ENCODE assay signal across 9 mouse cellular contexts in the genomic region with DNA sequence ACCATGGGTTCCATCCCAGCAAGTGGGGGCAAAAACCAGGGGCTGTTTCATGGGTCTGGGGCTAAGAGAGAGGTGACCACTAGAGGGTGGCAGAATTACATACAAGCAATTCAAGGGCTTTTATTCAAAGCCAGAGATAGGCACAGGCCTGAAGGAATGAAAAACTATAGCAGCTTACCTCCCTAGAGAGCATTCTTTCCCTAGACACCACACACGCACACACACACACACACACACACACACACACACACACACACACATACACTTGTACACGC. TPM values are rescaled to one million over a fixed set of nuclear protein-coding genes. Genes with fewer than 3 reads are reported as not detected.
A peak's percentile ranks its signal among the peaks of the same experiment; 100 is the strongest.
DNase-seq lines count a peak whose midpoint lies in the region; ATAC-seq lines count a peak whose summit lies in the region.
"Had no signal": no experiment of that assay in that cellular context is flagged by ENCODE, and none has a peak within 500 bp of the region (broad histone marks: within the 10 kb centered on the region; RNA-seq: fewer than 3 reads in every experiment).

No protein-coding gene starts in this region.

- peak overlapping the region; percentile 83 for H3K27ac ChIP-seq in heart, embryonic 16.5 days (ENCODE audit: low read length)
- no peak overlapping the region for H3K27ac ChIP-seq in neural tube, embryonic 14.5 days (ENCODE audit: low read depth, low read length)
- no peak overlapping the region for H3K27ac ChIP-seq in neural tube, embryonic 15.5 days (replicated peaks)
- H3K27ac ChIP-seq: hindbrain, embryonic 13.5 days had no signal

- no peak overlapping the region for H3K4me3 ChIP-seq in heart, embryonic 16.5 days (ENCODE audit: low read length)
- H3K4me3 ChIP-seq in neural tube, embryonic 14.5 days (ENCODE audit: low read depth, low read length) = no peak overlapping the region
- H3K4me3 ChIP-seq in neural tube, embryonic 15.5 days (replicated peaks) = no peak overlapping the region
- H3K4me3 ChIP-seq: hindbrain, embryonic 13.5 days had no signal

- intact Hi-C loops in heart, postnatal 36 days (cut with DNase I) = no loop called here

- WGBS in heart, embryonic 16.5 days = 76% methylated on average over 2 of the region's 2 CpGs
- WGBS in neural tube, embryonic 14.5 days = 75% methylated on average over 2 of the region's 2 CpGs
- WGBS in neural tube, embryonic 15.5 days = 71% methylated on average over 2 of the region's 2 CpGs

- no peak for DNase-seq in heart, postnatal 36 days
- DNase-seq in thymus, postnatal 14 days = peak; percentile 51
- no peak for DNase-seq in layer of hippocampus, adult 18-20 months (ENCODE audit: low spot score in 2 of 2)
- DNase-seq: right cerebral cortex, postnatal 14 days had no signal

- ATAC-seq in heart, embryonic 16.5 days (replicated peaks; ENCODE audit: extremely low read depth, insufficient read depth, low FRiP score) = 0 out of 2 replicates have a peak, but pooled peaks have one; percentile 38
- no peak for ATAC-seq in neural tube, embryonic 14.5 days (ENCODE audit: low read depth)
- ATAC-seq in neural tube, embryonic 15.5 days (ENCODE audit: low FRiP score) = no peak
- ATAC-seq in common myeloid progenitor, adult 5-6 weeks (replicated peaks; ENCODE audit: low read depth, poor library complexity, severe bottlenecking) = peak; percentile 57

- no peak overlapping the region for H3K4me2 ChIP-seq in heart, embryonic 16.5 days (ENCODE audit: low read depth, low read length)
- no peak overlapping the region for H3K4me2 ChIP-seq in neural tube, embryonic 14.5 days (ENCODE audit: low read depth, low read length)
- no peak overlapping the region for H3K4me2 ChIP-seq in neural tube, embryonic 15.5 days
- H3K4me2 ChIP-seq: hindbrain, embryonic 13.5 days had no signal

- H3K4me1 ChIP-seq in heart, embryonic 16.5 days (ENCODE audit: control insufficient read depth, insufficient read depth, low read length) = peaks cover 9% of the 10 kb centered on the region
- H3K4me1 ChIP-seq in neural tube, embryonic 14.5 days (ENCODE audit: control insufficient read depth, insufficient read depth, low read length) = no peaks in the 10 kb centered on the region
- H3K4me1 ChIP-seq in neural tube, embryonic 15.5 days = no peaks in the 10 kb centered on the region

- no peak overlapping the region; the same call in 1 of the 2 replicates for H3K9ac ChIP-seq in heart, embryonic 16.5 days (ENCODE audit: low read length)
- 0 out of 2 replicates have a peak overlapping the region, but pooled peaks have one; percentile 11 for H3K9ac ChIP-seq in neural tube, embryonic 14.5 days (replicated peaks; ENCODE audit: low read depth, low read length)
- H3K9ac ChIP-seq in neural tube, embryonic 15.5 days (replicated peaks) = no peak overlapping the region

- no peaks in the 10 kb centered on the region for H3K9me3 ChIP-seq in heart, embryonic 16.5 days (replicated peaks; ENCODE audit: control insufficient read depth, low read length)
- H3K9me3 ChIP-seq in neural tube, embryonic 14.5 days (ENCODE audit: control insufficient read depth, low read length) = no peaks in the 10 kb centered on the region
- no peaks in the 10 kb centered on the region for H3K9me3 ChIP-seq in neural tube, embryonic 15.5 days (replicated peaks)
- H3K9me3 ChIP-seq: hindbrain, embryonic 13.5 days had no signal

- H3K36me3 ChIP-seq in heart, embryonic 16.5 days (ENCODE audit: control insufficient read depth, insufficient read depth) = no peaks in the 10 kb centered on the region
- H3K36me3 ChIP-seq in neural tube, embryonic 14.5 days (ENCODE audit: control insufficient read depth, insufficient read depth, low read length) = no peaks in the 10 kb centered on the region
- H3K36me3 ChIP-seq in neural tube, embryonic 15.5 days = no peaks in the 10 kb centered on the region
- H3K36me3 ChIP-seq: hindbrain, embryonic 13.5 days had no signal

- no peaks in the 10 kb centered on the region for H3K27me3 ChIP-seq in heart, embryonic 16.5 days (ENCODE audit: control insufficient read depth, insufficient read depth, low read length)
- no peaks in the 10 kb centered on the region for H3K27me3 ChIP-seq in neural tube, embryonic 14.5 days (ENCODE audit: control insufficient read depth, insufficient read depth, low read length)
- H3K27me3 ChIP-seq in neural tube, embryonic 15.5 days (replicated peaks) = no peaks in the 10 kb centered on the region
- H3K27me3 ChIP-seq: hindbrain, embryonic 13.5 days had no signal

RNA-seq across cellular contexts. Expression of gene Fbxl14, which starts 11.7 kb away (rescaled TPM):
- 3.3 and 4.3 TPM in 2 replicates for polyA plus RNA-seq in heart, embryonic 16.5 days (2015; fragmentation: Nextera tagmentation; extraction: Ambion mirVana)
- 10 to 100 TPM; 14.1 to 16.5 TPM for total RNA-seq in heart, postnatal 36 days (2021)
- 3.5 and 3.8 TPM in 2 replicates for polyA plus RNA-seq in neural tube, embryonic 14.5 days (2014; fragmentation: Nextera tagmentation; extraction: Ambion mirVana)
- 2.1 and 4.1 TPM in 2 replicates for polyA plus RNA-seq in neural tube, embryonic 15.5 days (2015; fragmentation: Nextera tagmentation; extraction: Ambion mirVana)
- total RNA-seq in common myeloid progenitor, adult 5-6 weeks (2017) = 39.2 and 48.1 TPM in 2 replicates
- total RNA-seq in layer of hippocampus, adult 18-20 months (2021) = 10 to 100 TPM; 38.6 to 40.1 TPM

RNA-seq across cellular contexts. Expression of gene Adipor2, which starts 50.2 kb away (rescaled TPM):
- 29.8 and 37.5 TPM in 2 replicates for polyA plus RNA-seq in heart, embryonic 16.5 days (2015; fragmentation: Nextera tagmentation; extraction: Ambion mirVana)
- 10 to 100 TPM; 61.9 to 65.0 TPM for total RNA-seq in heart, postnatal 36 days (2021)
- 19.4 and 36.2 TPM in 2 replicates for polyA plus RNA-seq in neural tube, embryonic 14.5 days (2014; fragmentation: Nextera tagmentation; extraction: Ambion mirVana)
- 35.3 and 42.0 TPM in 2 replicates for polyA plus RNA-seq in neural tube, embryonic 15.5 days (2015; fragmentation: Nextera tagmentation; extraction: Ambion mirVana)
- 93.7 and 111 TPM in 2 replicates for total RNA-seq in common myeloid progenitor, adult 5-6 weeks (2017)
- 10 to 100 TPM; 47.1 to 50.6 TPM for total RNA-seq in layer of hippocampus, adult 18-20 months (2021)

Comparison
In these comparisons a context has a peak if more than half of its experiments do, and no peak if none do; other contexts are left out.
1. ATAC-seq: peak in heart, embryonic 16.5 days (single experiment) and common myeloid progenitor, adult 5-6 weeks (single experiment); none in neural tube, embryonic 14.5 days (single experiment) and neural tube, embryonic 15.5 days (single experiment).